Mouse (Mus musculus) limb, embryonic 14.5 days (tissue): ENCODE data around the gene Fbxo10. TPM values are rescaled to one million over a fixed set of nuclear protein-coding genes. Genes with fewer than 3 reads are reported as not detected.
"Not testable (repeated sequence)": the region's sequence is repeated elsewhere in the genome, so short reads cannot be mapped to it uniquely, and the experiment has no call there.

Experiments
- ATAC-seq: fragments of 200-750 bp; cut with Nextera tagmentation; 2 replicates; pipeline ENCODE4 v1.8.0; 2017; ENCODE audit warnings: low read depth, moderate number of reproducible peaks, moderate TSS enrichment; ENCODE audit not compliant: low FRiP score
- DNase-seq: peaks from one replicate; pipeline ENCODE4 v3.0.0-alpha.2; 2015; ENCODE audit warnings: low spot score
- H3K27ac ChIP-seq: fragments of 300-500 bp; sonication (generic); replicated peaks from 2 replicates; pipeline ENCODE4 v1.5.1; 2014; ENCODE audit warnings: low read depth, mild to moderate bottlenecking, low read length, moderate library complexity, mixed read lengths
- H3K27me3 ChIP-seq: fragments of 300-500 bp; sonication (generic); 2 replicates; pipeline ENCODE4 v1.6.1; 2014; ENCODE audit warnings: low read length, mixed read lengths; ENCODE audit not compliant: control insufficient read depth, insufficient read depth
- H3K36me3 ChIP-seq: fragments of 300-500 bp; sonication (generic); 2 replicates; pipeline ENCODE4 v1.6.1; 2014; ENCODE audit warnings: mild to moderate bottlenecking, low read length, moderate library complexity, mixed read lengths; ENCODE audit not compliant: control insufficient read depth, insufficient read depth
- H3K4me1 ChIP-seq: fragments of 300-500 bp; sonication (generic); 2 replicates; pipeline ENCODE4 v1.6.1; 2014; ENCODE audit warnings: antibody characterized with exemption, low read length, mixed read lengths; ENCODE audit not compliant: control insufficient read depth, insufficient read depth
- H3K4me2 ChIP-seq: fragments of 300-500 bp; sonication (generic); replicated peaks from 2 replicates; pipeline ENCODE4 v1.6.1; 2014; ENCODE audit warnings: low read depth, mild to moderate bottlenecking, low read length, moderate library complexity; ENCODE audit not compliant: severe bottlenecking
- H3K4me3 ChIP-seq: fragments of 300-500 bp; sonication (generic); replicated peaks from 2 replicates; pipeline ENCODE4 v1.5.1; 2014; ENCODE audit warnings: low read length
- H3K9ac ChIP-seq: fragments of 300-500 bp; sonication (generic); 2 replicates; pipeline ENCODE4 v1.6.1; 2014; ENCODE audit warnings: mild to moderate bottlenecking, low read depth, low read length, moderate library complexity; ENCODE audit not compliant: severe bottlenecking
- H3K9me3 ChIP-seq: fragments of 300-500 bp; sonication (generic); 2 replicates; pipeline ENCODE4 v1.6.1; 2016; ENCODE audit warnings: low read length; ENCODE audit not compliant: control insufficient read depth
- POLR2A ChIP-seq: fragments of 200-500 bp; IDR thresholded peaks from 2 replicates; pipeline ENCODE4 v1.8.0; 2012; ENCODE audit warnings: inconsistent platforms, mild to moderate bottlenecking, moderate library complexity, borderline replicate concordance; ENCODE audit not compliant: insufficient read depth, insufficient read length; ENCODE audit errors: extremely low read depth
- WGBS: fragments of 180-500 bp; shearing (Covaris S2); extraction: QIAGEN DNeasy Blood & Tissue Kit; methylation state at CpG from one replicate; pipeline ENCODE4 v1.1.7; 2014; 5-methylcytosine and 5-hydroxymethylcytosine counted together
- polyA plus RNA-seq, 2 experiments: library from polyadenylated mRNA; depleted of rRNA in 1 of 2; stranded (reverse) in 1 of 2; unstranded in 1 of 2; fragments of >200 nt; fragmentation: Nextera tagmentation in 1 of 2; extraction: Ambion mirVana in 1 of 2; gene quantifications; 2 replicates each; pipeline versions ENCODE4 v1.2.1 to v1.2.3; 2012 to 2014

The Fbxo10 gene
- polyA plus RNA-seq, 2 experiments: 15.0 to 28.9 TPM

- DNase-seq: no peak
- TF ChIP-seq POLR2A: no peak
- no peak for ATAC-seq
Measured at GRCm38 (mm10) chr4:45000001-45000400, 84.4 kb downstream of the Fbxo10 start.

GRCm38 (mm10) chr4:44998071-44998470 is 86.3 kb downstream of the Fbxo10 start:
- DNase-seq: no peak
- Histone ChIP-seq H3K4me2 (no peak overlapping the region), H3K4me1 (no peaks in the 10 kb centered on the region), H3K27ac (no peak overlapping the region), H3K27me3 (no peaks in the 10 kb centered on the region), H3K9me3 (no peaks in the 10 kb centered on the region), H3K9ac (no peak overlapping the region), H3K36me3 (peaks cover 16% of the 10 kb centered on the region), H3K4me3 (no peak overlapping the region)
- 74% methylated on average over 3 of the region's 3 CpGs for WGBS
- ATAC-seq: no peak
- no peak for TF ChIP-seq POLR2A

More at GRCm38 (mm10) chr4:45000001-45000400, 84.4 kb downstream of the Fbxo10 start:
- Histone ChIP-seq H3K4me1 (no peaks in the 10 kb centered on the region), H3K9ac (no peak overlapping the region), H3K36me3 (0 out of 2 replicates have a peak, but pooled peaks cover 2% of the 10 kb centered on the region), H3K4me3 (no peak overlapping the region), H3K4me2 (no peak overlapping the region), H3K27ac (no peak overlapping the region), H3K27me3 (no peaks in the 10 kb centered on the region), H3K9me3 (no peaks in the 10 kb centered on the region)
- 89% methylated on average over 6 of the region's 6 CpGs for WGBS

- no peak overlapping the region for H3K27ac ChIP-seq
- no peak overlapping the region for H3K9ac ChIP-seq
- H3K4me1 ChIP-seq: no peaks in the 10 kb centered on the region
- no peaks in the 10 kb centered on the region for H3K27me3 ChIP-seq
- H3K4me2 ChIP-seq: no peak overlapping the region
- WGBS: 90% methylated on average over 18 of the region's 18 CpGs
- DNase-seq (no peak), ATAC-seq (no peak)
- no peak overlapping the region for H3K4me3 ChIP-seq
- H3K36me3 ChIP-seq: peaks cover 35% of the 10 kb centered on the region
- no peaks in the 10 kb centered on the region for H3K9me3 ChIP-seq
- no peak for TF ChIP-seq POLR2A
Measured at GRCm38 (mm10) chr4:44994776-44995175, 89.6 kb downstream of the Fbxo10 start.

GRCm38 (mm10) chr4:44993847-44994246 is 90.6 kb downstream of the Fbxo10 start:
- Histone ChIP-seq H3K4me3 (no peak overlapping the region), H3K9ac (no peak overlapping the region), H3K27ac (no peak overlapping the region), H3K36me3 (peaks cover 44% of the 10 kb centered on the region), H3K9me3 (no peaks in the 10 kb centered on the region), H3K4me1 (no peaks in the 10 kb centered on the region), H3K27me3 (no peaks in the 10 kb centered on the region), H3K4me2 (no peak overlapping the region)
- DNase-seq: no peak
- 93% methylated on average over 9 of the region's 9 CpGs for WGBS
- no peak for TF ChIP-seq POLR2A
- ATAC-seq: no peak

- not testable (repeated sequence) for H3K4me3 ChIP-seq, DNase-seq, H3K4me1 ChIP-seq, H3K9me3 ChIP-seq, H3K27me3 ChIP-seq, H3K27ac ChIP-seq, ATAC-seq, H3K4me2 ChIP-seq, H3K9ac ChIP-seq
- 82% methylated on average over 13 of the region's 14 CpGs for WGBS
- peaks cover 51% of the 10 kb centered on the region for H3K36me3 ChIP-seq
Measured at GRCm38 (mm10) chr4:44993179-44993578, 91.2 kb downstream of the Fbxo10 start.

GRCm38 (mm10) chr4:44992330-44992729 is 92.1 kb downstream of the Fbxo10 start:
- not testable (repeated sequence) for H3K9ac ChIP-seq, H3K4me3 ChIP-seq, H3K4me1 ChIP-seq, H3K4me2 ChIP-seq, ATAC-seq, H3K9me3 ChIP-seq, DNase-seq, H3K27me3 ChIP-seq, H3K27ac ChIP-seq
- peaks cover 59% of the 10 kb centered on the region for H3K36me3 ChIP-seq
- 94% methylated on average over 11 of the region's 11 CpGs for WGBS
